Mouse (Mus musculus): ENCODE results near the gene Fntb. TPM values are rescaled to one million over a fixed set of nuclear protein-coding genes. Genes with fewer than 3 reads are reported as not detected.

Fntb gene
- polyA plus RNA-seq, 1 experiment from 2014 or later: 41.7 TPM

DNA sequence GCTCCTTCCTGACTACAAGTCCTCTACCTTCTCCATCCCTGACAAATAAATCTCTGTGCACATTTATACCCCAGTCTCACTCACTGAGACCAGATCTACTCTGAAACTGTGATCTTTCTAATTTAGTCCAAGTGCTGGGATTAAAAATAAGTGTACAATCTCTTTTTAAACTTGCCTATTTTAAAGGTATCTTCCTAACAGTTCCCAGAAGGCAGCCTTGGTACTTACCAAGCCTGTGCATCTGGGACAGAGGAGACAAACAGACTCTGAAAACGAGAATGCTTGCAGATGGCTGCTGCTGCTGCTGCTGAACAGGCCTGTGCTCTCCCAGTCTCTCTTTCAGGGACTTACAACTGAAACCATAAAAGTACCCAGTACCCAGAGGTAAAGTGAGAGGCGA lies 177.1 kb downstream of the Fntb start:
- Histone ChIP-seq H3K27me3 (replicated peaks; ENCODE audit: control insufficient read depth, insufficient read depth, low read length) (no peaks in the 10 kb centered on the region), H3K27ac (ENCODE audit: low read depth, low read length) (no peak overlapping the region), H3K4me2 (ENCODE audit: low read length) (no peak overlapping the region), H3K9ac (ENCODE audit: low read depth, low read length) (no peak overlapping the region), H3K9me3 (ENCODE audit: control insufficient read depth, low read length) (no peaks in the 10 kb centered on the region), H3K4me1 (ENCODE audit: control insufficient read depth, insufficient read depth, low read depth, low read length) (no peaks in the 10 kb centered on the region), H3K4me3 (ENCODE audit: low read length) (no peak overlapping the region), H3K36me3 (ENCODE audit: control insufficient read depth, insufficient read depth, low read length) (peaks cover 44% of the 10 kb centered on the region)
- 78% methylated on average over 2 of the region's 2 CpGs for WGBS
- ATAC-seq: no peak

DNA sequence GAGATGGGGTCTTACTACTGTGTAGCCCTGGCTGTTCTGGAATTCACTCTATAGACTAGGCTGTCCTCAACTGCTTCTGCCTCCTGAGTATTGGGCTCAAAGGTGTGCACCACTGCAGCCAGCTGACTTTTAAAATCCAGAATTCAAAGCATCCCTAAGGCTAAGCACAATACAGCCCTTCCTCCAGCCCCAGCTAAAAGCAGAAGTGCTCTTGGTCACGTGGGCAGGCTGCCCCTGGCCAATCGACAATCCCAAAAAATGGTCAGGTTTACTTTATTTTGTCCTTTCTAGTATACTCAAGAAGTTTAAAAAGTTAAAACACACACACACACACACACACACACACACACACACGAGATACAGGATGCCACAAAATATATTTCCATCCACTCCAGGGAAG lies 177.7 kb downstream of the Fntb start:
- 88% methylated on average over 3 of the region's 3 CpGs for WGBS
- Histone ChIP-seq H3K36me3 (ENCODE audit: control insufficient read depth, insufficient read depth, low read length) (peaks cover 47% of the 10 kb centered on the region), H3K4me2 (ENCODE audit: low read length) (no peak overlapping the region), H3K9me3 (ENCODE audit: control insufficient read depth, low read length) (no peaks in the 10 kb centered on the region), H3K4me3 (ENCODE audit: low read length) (no peak overlapping the region), H3K9ac (ENCODE audit: low read depth, low read length) (no peak overlapping the region), H3K27ac (ENCODE audit: low read depth, low read length) (no peak overlapping the region), H3K4me1 (ENCODE audit: control insufficient read depth, insufficient read depth, low read depth, low read length) (no peaks in the 10 kb centered on the region), H3K27me3 (replicated peaks; ENCODE audit: control insufficient read depth, insufficient read depth, low read length) (no peaks in the 10 kb centered on the region)
- ATAC-seq: no peak

DNA sequence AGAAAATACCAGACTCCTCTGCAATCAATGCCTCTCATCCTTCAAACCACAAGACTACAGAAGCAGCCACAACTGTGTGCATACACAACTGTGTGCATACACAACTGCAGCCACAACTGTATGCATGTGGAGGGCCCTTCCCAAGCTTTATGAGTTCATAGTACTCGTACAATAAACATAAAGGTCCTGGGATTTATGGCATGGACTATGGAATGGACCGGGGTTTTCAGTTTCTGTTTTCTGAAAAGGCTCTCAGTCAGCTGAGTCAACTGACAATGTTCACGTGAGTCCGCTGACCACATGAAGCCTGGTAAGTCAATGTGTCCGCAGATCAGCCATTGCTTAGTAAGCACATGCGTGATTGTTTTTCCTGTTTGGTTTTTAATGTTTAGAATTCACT lies 178.1 kb downstream of the Fntb start:
- Histone ChIP-seq H3K4me2 (ENCODE audit: low read length) (no peak overlapping the region), H3K27me3 (replicated peaks; ENCODE audit: control insufficient read depth, insufficient read depth, low read length) (no peaks in the 10 kb centered on the region), H3K4me1 (ENCODE audit: control insufficient read depth, insufficient read depth, low read depth, low read length) (no peaks in the 10 kb centered on the region), H3K36me3 (ENCODE audit: control insufficient read depth, insufficient read depth, low read length) (peaks cover 47% of the 10 kb centered on the region), H3K9me3 (ENCODE audit: control insufficient read depth, low read length) (no peaks in the 10 kb centered on the region), H3K27ac (ENCODE audit: low read depth, low read length) (no peak overlapping the region), H3K9ac (ENCODE audit: low read depth, low read length) (no peak overlapping the region), H3K4me3 (ENCODE audit: low read length) (no peak overlapping the region)
- ATAC-seq: no peak
- WGBS: 87% methylated on average over 6 of the region's 6 CpGs

DNA sequence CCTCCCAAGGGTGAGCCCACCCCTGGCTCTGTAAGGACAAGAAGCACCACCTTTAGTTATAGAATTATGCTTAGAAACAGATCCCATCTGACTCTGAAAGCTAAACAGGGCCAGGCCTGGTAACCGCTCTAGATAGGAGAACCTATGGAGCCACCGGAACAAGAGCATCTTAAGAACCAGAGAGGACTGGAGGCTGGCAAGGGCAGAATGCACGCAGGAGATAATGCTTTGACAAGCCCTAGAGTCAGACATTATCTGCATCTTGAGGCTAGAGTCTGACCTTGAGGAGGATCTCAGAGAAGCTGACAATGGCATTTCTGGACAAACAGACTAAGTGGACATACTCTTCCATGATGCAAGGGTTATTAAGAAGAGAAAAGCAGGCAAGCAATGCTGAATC lies 182.1 kb downstream of the Fntb start:
- Histone ChIP-seq H3K27me3 (replicated peaks; ENCODE audit: control insufficient read depth, insufficient read depth, low read length) (no peaks in the 10 kb centered on the region), H3K36me3 (ENCODE audit: control insufficient read depth, insufficient read depth, low read length) (peaks cover 47% of the 10 kb centered on the region), H3K4me1 (ENCODE audit: control insufficient read depth, insufficient read depth, low read depth, low read length) (no peaks in the 10 kb centered on the region), H3K9ac (ENCODE audit: low read depth, low read length) (no peak overlapping the region), H3K27ac (ENCODE audit: low read depth, low read length) (no peak overlapping the region), H3K4me3 (ENCODE audit: low read length) (no peak overlapping the region), H3K9me3 (ENCODE audit: control insufficient read depth, low read length) (no peaks in the 10 kb centered on the region), H3K4me2 (ENCODE audit: low read length) (no peak overlapping the region)
- WGBS: 98% methylated on average over 3 of the region's 3 CpGs
- no peak for ATAC-seq

DNA sequence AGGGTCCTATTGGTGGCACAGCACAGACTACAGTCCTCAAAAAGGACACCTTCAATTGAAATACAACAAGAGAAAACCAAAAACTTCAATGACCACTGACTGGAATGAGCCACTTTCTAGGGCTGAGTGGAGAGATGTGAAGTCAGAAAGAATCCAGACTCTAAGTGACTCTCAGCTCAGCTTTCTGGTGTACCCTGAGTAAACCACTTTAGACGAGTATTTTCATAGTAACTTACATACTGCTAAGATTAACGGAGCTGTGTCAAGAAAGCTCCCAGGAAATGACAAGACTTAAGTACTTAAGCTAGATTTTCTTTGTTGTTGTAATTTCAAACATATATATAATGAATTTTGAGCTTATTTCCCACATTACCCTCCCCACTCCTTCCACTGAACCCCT lies 182.8 kb downstream of the Fntb start:
- no peak overlapping the region for H3K27ac ChIP-seq (ENCODE audit: low read depth, low read length)
- peaks cover 47% of the 10 kb centered on the region for H3K36me3 ChIP-seq (ENCODE audit: control insufficient read depth, insufficient read depth, low read length)
- H3K4me2 ChIP-seq (ENCODE audit: low read length): no peak overlapping the region
- H3K27me3 ChIP-seq (replicated peaks; ENCODE audit: control insufficient read depth, insufficient read depth, low read length): no peaks in the 10 kb centered on the region
- no peak overlapping the region for H3K4me3 ChIP-seq (ENCODE audit: low read length)
- 98% methylated on average over 2 of the region's 2 CpGs for WGBS
- H3K4me1 ChIP-seq (ENCODE audit: control insufficient read depth, insufficient read depth, low read depth, low read length): no peaks in the 10 kb centered on the region
- no peaks in the 10 kb centered on the region for H3K9me3 ChIP-seq (ENCODE audit: control insufficient read depth, low read length)
- H3K9ac ChIP-seq (ENCODE audit: low read depth, low read length): no peak overlapping the region
- no peak for ATAC-seq

DNA sequence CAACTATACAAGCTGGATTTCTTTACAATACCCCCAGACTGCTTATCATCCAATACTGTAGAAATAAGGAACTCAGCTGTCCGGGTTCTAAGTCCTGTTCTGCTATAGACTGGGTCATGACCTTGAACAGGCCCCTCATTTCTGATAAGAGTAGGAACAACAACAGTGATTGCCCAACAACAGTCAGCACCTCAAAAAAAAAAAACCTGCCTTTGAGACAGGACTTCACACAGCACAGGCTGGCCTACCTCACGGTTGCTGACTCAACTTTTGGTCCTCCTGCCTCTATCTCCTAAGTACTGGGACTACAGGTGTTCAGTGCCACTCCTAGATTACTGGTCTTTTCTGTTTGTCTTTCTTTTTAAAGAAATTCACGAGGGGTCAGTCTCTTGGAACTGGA lies 183.4 kb downstream of the Fntb start:
- Histone ChIP-seq H3K4me1 (ENCODE audit: control insufficient read depth, insufficient read depth, low read depth, low read length) (0 out of 2 replicates have a peak, but pooled peaks cover under 1% of the 10 kb centered on the region), H3K4me3 (ENCODE audit: low read length) (no peak overlapping the region), H3K4me2 (ENCODE audit: low read length) (no peak overlapping the region), H3K9me3 (ENCODE audit: control insufficient read depth, low read length) (no peaks in the 10 kb centered on the region), H3K27me3 (replicated peaks; ENCODE audit: control insufficient read depth, insufficient read depth, low read length) (no peaks in the 10 kb centered on the region), H3K9ac (ENCODE audit: low read depth, low read length) (no peak overlapping the region), H3K36me3 (ENCODE audit: control insufficient read depth, insufficient read depth, low read length) (peaks cover 47% of the 10 kb centered on the region), H3K27ac (ENCODE audit: low read depth, low read length) (no peak overlapping the region)
- ATAC-seq: no peak
- 91% methylated on average over 3 of the region's 3 CpGs for WGBS

DNA sequence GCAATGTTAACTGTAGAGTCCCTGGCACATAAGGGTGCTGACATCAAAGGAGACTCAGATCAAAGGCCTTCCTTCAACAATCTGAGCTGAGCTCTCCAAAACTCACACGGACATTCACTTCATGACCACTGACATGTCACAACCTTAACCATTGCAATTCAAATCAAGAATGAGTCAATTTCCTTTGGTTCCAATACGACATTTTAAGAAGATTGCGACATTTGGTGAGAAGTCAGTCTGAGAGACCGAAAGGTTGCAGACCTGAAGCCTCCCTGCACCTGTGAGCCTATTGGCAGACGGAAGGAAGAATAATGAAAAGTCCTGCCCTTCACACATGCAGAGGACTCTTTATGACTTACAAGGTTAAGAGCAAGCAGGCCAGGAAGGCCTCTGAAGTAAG lies 184.9 kb downstream of the Fntb start:
- Histone ChIP-seq H3K9ac (ENCODE audit: low read depth, low read length) (no peak overlapping the region), H3K4me3 (ENCODE audit: low read length) (no peak overlapping the region), H3K9me3 (ENCODE audit: control insufficient read depth, low read length) (no peaks in the 10 kb centered on the region), H3K4me1 (ENCODE audit: control insufficient read depth, insufficient read depth, low read depth, low read length) (peaks cover 7% of the 10 kb centered on the region; the same call in 1 of the 2 replicates), H3K27me3 (replicated peaks; ENCODE audit: control insufficient read depth, insufficient read depth, low read length) (no peaks in the 10 kb centered on the region), H3K4me2 (ENCODE audit: low read length) (no peak overlapping the region), H3K36me3 (ENCODE audit: control insufficient read depth, insufficient read depth, low read length) (peaks cover 43% of the 10 kb centered on the region), H3K27ac (ENCODE audit: low read depth, low read length) (no peak overlapping the region)
- ATAC-seq: no peak
- WGBS: 91% methylated on average over 5 of the region's 5 CpGs

DNA sequence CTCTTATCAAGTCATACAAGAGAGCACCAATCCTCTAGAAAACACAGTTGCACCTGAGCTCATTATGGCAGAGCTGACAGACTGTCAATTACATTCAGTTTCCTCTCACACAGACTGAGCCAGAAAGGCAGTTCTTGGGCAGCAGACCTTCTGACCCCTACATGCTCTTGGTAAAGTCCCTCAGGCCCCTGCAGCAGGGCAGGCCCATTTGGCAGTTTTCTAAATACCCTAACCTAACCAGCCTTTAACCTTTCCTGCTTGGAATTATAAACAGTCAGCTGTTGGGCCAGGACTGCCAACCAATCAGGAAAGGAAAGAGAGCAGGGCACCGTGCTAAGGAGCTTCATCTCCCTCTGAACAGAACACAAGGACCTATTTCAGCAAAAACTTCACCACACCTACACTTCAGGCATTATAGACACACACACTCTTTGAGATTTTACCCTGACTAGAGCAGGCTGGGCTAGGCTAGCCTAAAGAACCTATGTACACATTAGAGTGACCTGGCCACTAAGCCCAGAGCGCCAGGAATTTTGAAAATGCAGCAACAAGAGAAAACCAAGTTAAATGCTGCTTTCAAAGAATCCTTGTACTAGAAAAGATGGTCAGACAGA lies 188.5 kb downstream of the Fntb start:
- WGBS: 80% methylated on average over 2 of the region's 2 CpGs
- Histone ChIP-seq H3K9me3 (ENCODE audit: control insufficient read depth, low read length) (no peaks in the 10 kb centered on the region), H3K4me3 (ENCODE audit: low read length) (no peak overlapping the region), H3K36me3 (ENCODE audit: control insufficient read depth, insufficient read depth, low read length) (peaks cover 22% of the 10 kb centered on the region), H3K27ac (ENCODE audit: low read depth, low read length) (no peak overlapping the region), H3K4me2 (ENCODE audit: low read length) (no peak overlapping the region), H3K9ac (ENCODE audit: low read depth, low read length) (no peak overlapping the region), H3K27me3 (replicated peaks; ENCODE audit: control insufficient read depth, insufficient read depth, low read length) (no peaks in the 10 kb centered on the region), H3K4me1 (ENCODE audit: control insufficient read depth, insufficient read depth, low read depth, low read length) (peaks cover 13% of the 10 kb centered on the region)
- ATAC-seq: no peak

DNA sequence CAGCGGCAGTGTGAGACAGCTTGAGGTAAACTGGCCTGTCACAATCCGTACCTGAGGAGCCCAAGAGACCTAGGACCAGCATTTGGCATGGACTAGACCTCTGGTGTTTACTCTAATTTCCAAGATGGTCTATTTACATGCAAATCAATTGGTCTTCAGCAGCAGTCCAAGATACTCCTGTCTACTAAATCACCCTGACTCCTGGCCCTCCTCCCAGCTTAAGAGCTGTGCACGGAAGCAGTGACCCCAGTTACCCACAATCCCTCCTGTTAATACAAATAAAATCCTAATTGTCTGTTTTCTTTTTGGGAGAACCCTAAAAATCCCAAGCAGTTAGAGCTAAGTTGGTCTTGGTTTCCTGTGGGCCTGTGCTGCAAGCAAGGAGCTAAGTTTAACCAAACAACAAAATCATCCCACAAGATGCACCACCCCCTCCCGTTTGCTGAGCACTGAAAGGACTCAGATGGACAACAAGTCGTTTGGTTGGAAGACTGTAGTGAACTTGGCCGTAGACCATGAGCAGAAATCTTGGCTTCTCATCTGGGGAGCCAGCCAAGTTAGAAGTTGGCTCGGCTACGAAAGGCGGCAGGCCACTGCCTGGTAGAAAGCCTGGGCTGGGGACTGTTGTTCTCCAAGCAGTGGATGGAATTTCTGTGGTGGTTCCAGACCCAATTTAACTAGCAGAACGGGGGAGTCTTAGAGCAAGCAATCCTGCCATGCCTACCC lies 189.5 kb downstream of the Fntb start:
- no peak overlapping the region for H3K9ac ChIP-seq (ENCODE audit: low read depth, low read length)
- H3K4me2 ChIP-seq (ENCODE audit: low read length): no peak overlapping the region; the same call in 1 of the 2 replicates
- peaks cover 25% of the 10 kb centered on the region for H3K36me3 ChIP-seq (ENCODE audit: control insufficient read depth, insufficient read depth, low read length)
- H3K4me1 ChIP-seq (ENCODE audit: control insufficient read depth, insufficient read depth, low read depth, low read length): peaks cover 13% of the 10 kb centered on the region
- no peak overlapping the region for H3K4me3 ChIP-seq (ENCODE audit: low read length)
- H3K9me3 ChIP-seq (ENCODE audit: control insufficient read depth, low read length): no peaks in the 10 kb centered on the region
- peak; percentile 92 for ATAC-seq
- H3K27me3 ChIP-seq (replicated peaks; ENCODE audit: control insufficient read depth, insufficient read depth, low read length): no peaks in the 10 kb centered on the region
- WGBS: 58% methylated on average over 10 of the region's 10 CpGs
- H3K27ac ChIP-seq (ENCODE audit: low read depth, low read length): peak overlapping the region; percentile 57

Measured in hindbrain, embryonic 16.5 days (tissue).